Mouse (Mus musculus) intestine, embryonic 15.5 days (tissue): ENCODE data around the gene Akr1a1. TPM values are rescaled to one million over a fixed set of nuclear protein-coding genes. Genes with fewer than 3 reads are reported as not detected.
"Not testable (repeated sequence)": the region's sequence is repeated elsewhere in the genome, so short reads cannot be mapped to it uniquely, and the experiment has no call there.

ENCODE experiments used
- ATAC-seq: fragments of 200-750 bp; cut with Nextera tagmentation; 2 replicates; pipeline ENCODE4 v1.8.0; 2017; ENCODE audit warnings: moderate TSS enrichment, moderate library complexity
- H3K27ac ChIP-seq: fragments of 300-500 bp; sonication (generic); 2 replicates; pipeline ENCODE4 v1.5.1; 2015; ENCODE audit warnings: mild to moderate bottlenecking, inconsistent platforms
- H3K27me3 ChIP-seq: fragments of 300-500 bp; sonication (generic); replicated peaks from 2 replicates; pipeline ENCODE4 v1.6.1; 2015; ENCODE audit warnings: inconsistent platforms
- H3K36me3 ChIP-seq: fragments of 300-500 bp; sonication (generic); 2 replicates; pipeline ENCODE4 v1.6.1; 2015; ENCODE audit warnings: inconsistent platforms
- H3K4me1 ChIP-seq: fragments of 300-500 bp; sonication (generic); replicated peaks from 2 replicates; pipeline ENCODE4 v1.6.1; 2015; ENCODE audit warnings: inconsistent platforms
- H3K4me2 ChIP-seq: fragments of 300-500 bp; sonication (generic); replicated peaks from 2 replicates; pipeline ENCODE4 v1.6.1; 2015; ENCODE audit warnings: mild to moderate bottlenecking, inconsistent platforms
- H3K4me3 ChIP-seq: fragments of 300-500 bp; sonication (generic); replicated peaks from 2 replicates; pipeline ENCODE4 v1.5.1; 2015; ENCODE audit warnings: inconsistent platforms
- H3K9ac ChIP-seq: fragments of 300-500 bp; sonication (generic); 2 replicates; pipeline ENCODE4 v1.6.1; 2015; ENCODE audit warnings: inconsistent platforms
- H3K9me3 ChIP-seq: fragments of 300-500 bp; sonication (generic); 2 replicates; pipeline ENCODE4 v1.6.1; 2016; ENCODE audit warnings: inconsistent platforms
- WGBS: fragments of 180-500 bp; shearing (Covaris S2); methylation state at CpG from one replicate; pipeline ENCODE4 v1.1.7; 2015; 5-methylcytosine and 5-hydroxymethylcytosine counted together
- polyA plus RNA-seq: library from polyadenylated mRNA; unstranded; fragments of >200 nt; fragmentation: Nextera tagmentation; extraction: Ambion mirVana; gene quantifications from 2 replicates; pipeline ENCODE4 v1.2.1, GENCODE M21; 2015

Gene Akr1a1
- polyA plus RNA-seq, 1 experiment from 2014 or later: 772 TPM

DNA sequence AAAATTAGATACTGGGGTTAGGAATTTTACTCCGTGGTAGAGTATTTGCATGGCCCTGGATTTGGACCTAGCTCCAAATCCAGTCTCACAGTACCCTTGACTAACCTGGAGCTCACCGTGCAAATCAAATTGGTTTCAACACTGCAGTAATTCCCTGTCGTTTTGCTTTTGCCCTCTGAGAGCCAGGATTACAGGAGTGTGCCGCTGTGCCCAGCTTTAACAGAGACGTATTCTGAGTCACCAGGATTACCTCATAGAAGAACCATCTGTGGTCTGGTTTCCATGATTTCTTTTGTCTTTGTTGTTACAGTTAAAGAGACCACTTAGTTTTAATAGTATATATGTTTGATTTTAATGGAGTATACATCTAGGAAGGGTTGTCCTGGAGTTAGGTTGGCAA, 27.7 kb upstream of the Akr1a1 start:
- Histone ChIP-seq H3K27me3 (no peaks in the 10 kb centered on the region), H3K4me3 (no peak overlapping the region), H3K27ac (no peak overlapping the region), H3K9ac (no peak overlapping the region), H3K9me3 (no peaks in the 10 kb centered on the region), H3K36me3 (no peaks in the 10 kb centered on the region), H3K4me2 (no peak overlapping the region), H3K4me1 (no peaks in the 10 kb centered on the region)
- WGBS: 66% methylated on average over 5 of the region's 5 CpGs
- ATAC-seq: no peak

DNA sequence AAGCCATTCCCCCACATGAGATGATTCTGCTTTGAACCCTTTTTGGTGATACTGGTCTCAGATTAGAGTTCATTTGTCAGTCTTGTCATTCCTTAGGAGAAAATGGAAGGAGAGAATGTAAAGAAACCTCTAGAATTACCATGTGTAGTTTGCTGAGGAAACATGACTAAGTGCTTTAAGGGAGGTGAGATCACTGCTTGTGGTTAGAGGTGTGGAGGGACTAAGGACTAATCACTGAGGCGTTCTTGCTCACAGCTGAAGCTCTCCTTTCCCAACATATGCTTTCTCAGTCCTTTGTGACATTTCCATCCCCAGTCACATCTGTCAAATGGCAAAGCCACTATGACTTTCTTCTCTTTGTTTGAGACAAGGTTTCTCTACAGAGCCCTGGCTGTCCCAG, 26.3 kb upstream of the Akr1a1 start:
- Histone ChIP-seq H3K4me2 (no peak overlapping the region), H3K27ac (no peak overlapping the region), H3K9me3 (no peaks in the 10 kb centered on the region), H3K36me3 (no peaks in the 10 kb centered on the region), H3K4me3 (no peak overlapping the region), H3K4me1 (0 out of 2 replicates have a peak, but pooled peaks cover 3% of the 10 kb centered on the region), H3K27me3 (no peaks in the 10 kb centered on the region), H3K9ac (no peak overlapping the region)
- no peak for ATAC-seq
- 86% methylated on average over 1 of the region's 1 CpGs for WGBS

DNA sequence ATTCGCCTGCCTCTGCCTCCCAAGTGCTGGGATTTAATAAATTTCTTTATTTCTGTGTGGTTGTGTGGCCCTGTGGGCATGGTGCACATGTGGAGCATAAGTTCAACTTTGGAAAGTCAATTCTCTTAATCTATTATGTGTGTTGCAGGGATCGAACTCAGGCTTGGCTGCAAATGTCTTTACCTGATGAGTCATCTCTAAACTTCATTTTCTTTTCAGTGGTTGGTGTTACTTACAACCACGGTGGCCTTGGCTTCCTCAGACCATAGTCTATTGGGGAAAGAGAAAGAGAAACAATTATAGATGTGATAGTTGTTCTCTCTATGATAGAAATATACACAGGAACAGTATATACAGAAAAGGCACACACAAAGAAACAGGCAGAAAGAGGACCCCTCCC, 24.5 kb upstream of the Akr1a1 start:
- Histone ChIP-seq H3K36me3 (no peaks in the 10 kb centered on the region), H3K9ac (no peak overlapping the region), H3K4me1 (0 out of 2 replicates have a peak, but pooled peaks cover 3% of the 10 kb centered on the region), H3K4me3 (no peak overlapping the region), H3K9me3 (no peaks in the 10 kb centered on the region), H3K4me2 (no peak overlapping the region), H3K27ac (no peak overlapping the region), H3K27me3 (no peaks in the 10 kb centered on the region)
- 81% methylated on average over 3 of the region's 3 CpGs for WGBS
- no peak for ATAC-seq

DNA sequence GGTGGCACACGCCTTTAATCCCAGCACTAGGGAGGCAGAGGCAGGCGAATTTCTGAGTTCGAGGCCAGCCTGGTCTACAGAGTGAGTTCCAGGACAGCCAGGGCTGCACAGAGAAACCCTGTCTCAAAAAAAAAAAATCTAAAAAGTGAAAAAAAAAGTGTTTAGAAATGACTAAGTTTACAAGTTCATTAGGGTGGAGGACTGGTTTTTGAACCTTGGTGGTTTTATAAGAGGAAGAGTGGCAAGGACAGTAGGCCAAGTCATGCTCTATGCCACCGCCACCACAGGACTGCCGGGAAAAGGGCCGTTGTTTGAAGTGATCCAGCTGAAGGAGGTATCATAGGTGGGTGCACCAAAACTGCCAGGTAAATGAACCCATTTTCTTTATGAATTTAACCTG, 23.3 kb upstream of the Akr1a1 start:
- not testable (repeated sequence) for H3K27me3 ChIP-seq, H3K4me3 ChIP-seq, H3K9me3 ChIP-seq, H3K4me2 ChIP-seq, H3K4me1 ChIP-seq, H3K27ac ChIP-seq, H3K9ac ChIP-seq, H3K36me3 ChIP-seq, ATAC-seq
- WGBS: 85% methylated on average over 6 of the region's 6 CpGs

DNA sequence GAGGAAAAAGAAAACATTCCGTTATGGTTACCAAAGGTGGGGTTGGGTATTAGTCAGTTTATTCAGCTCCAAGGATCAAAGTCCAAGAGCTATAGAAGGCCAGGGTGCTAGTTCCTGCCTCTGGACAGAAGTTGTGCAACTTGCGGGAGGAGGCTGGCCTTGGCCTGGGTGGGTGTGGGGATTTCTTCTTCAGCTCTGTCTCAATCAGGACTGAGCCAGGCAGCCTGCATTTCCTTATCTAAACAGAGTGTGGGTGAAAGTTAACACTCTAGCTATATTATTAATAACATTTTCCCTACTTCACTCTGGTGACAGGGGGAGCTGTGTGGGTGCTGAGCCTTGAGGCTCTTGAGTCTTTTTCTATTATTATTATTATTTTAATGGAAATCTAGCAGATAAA, 21.3 kb upstream of the Akr1a1 start:
- Histone ChIP-seq H3K27ac (0 out of 2 replicates have a peak overlapping the region, but pooled peaks have one; percentile 28), H3K4me3 (no peak overlapping the region), H3K4me2 (no peak overlapping the region), H3K9ac (no peak overlapping the region), H3K36me3 (no peaks in the 10 kb centered on the region), H3K27me3 (no peaks in the 10 kb centered on the region), H3K9me3 (no peaks in the 10 kb centered on the region), H3K4me1 (0 out of 2 replicates have a peak, but pooled peaks cover 3% of the 10 kb centered on the region)
- peak; percentile 98 for ATAC-seq
- WGBS: 20% methylated on average over 2 of the region's 2 CpGs

DNA sequence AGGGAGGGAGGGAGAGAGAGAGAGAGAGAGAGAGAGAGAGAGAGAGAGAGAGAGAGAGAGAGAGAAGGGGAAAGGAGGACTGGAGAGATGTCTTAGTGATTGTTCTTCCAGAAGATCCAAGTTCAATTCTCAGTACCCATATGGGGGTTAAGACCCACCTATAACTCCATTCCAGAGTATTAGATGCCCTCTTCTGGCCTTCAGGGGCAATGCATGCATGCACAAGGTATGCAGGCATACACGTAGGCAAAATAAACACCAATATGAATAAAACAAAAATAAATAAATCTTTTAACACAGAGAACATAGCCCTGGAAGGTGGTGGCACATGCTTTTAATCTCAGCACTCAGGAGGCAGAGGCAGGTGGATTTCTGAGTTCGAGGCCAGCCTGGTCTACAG, 17.8 kb upstream of the Akr1a1 start:
- WGBS: 72% methylated on average over 2 of the region's 2 CpGs

DNA sequence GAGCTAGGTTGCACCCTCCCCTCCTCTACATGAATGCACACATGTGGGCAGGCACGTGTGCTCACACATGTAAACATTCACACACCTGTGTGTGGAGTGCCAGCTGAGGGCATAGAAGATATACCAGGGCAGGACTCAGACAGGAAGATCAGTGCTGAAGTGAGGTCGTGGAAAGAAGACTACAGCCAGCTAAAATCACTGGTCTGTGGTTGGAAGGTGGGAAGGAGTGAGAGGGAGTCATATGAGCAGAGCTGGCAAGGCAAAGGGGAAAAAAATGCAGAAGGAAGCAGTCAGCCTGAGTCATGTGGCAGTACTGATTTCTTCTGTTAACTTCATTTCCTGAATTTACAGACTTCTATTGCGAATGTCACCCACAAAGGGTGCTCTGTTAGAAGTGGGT, 16.7 kb upstream of the Akr1a1 start:
- Histone ChIP-seq H3K36me3 (no peaks in the 10 kb centered on the region), H3K4me1 (no peaks in the 10 kb centered on the region), H3K27me3 (no peaks in the 10 kb centered on the region), H3K4me2 (no peak overlapping the region), H3K27ac (no peak overlapping the region), H3K4me3 (no peak overlapping the region), H3K9me3 (no peaks in the 10 kb centered on the region), H3K9ac (no peak overlapping the region)
- no peak for ATAC-seq
- WGBS: 57% methylated on average over 3 of the region's 3 CpGs

More for the DNA sequence above, 17.8 kb upstream of the Akr1a1 start:
- H3K27me3 ChIP-seq: no peaks in the 10 kb centered on the region
- 0 out of 2 replicates have a peak, but pooled peaks cover 3% of the 10 kb centered on the region for H3K4me1 ChIP-seq
- no peaks in the 10 kb centered on the region for H3K36me3 ChIP-seq
- ATAC-seq: no peak
- no peak overlapping the region for H3K4me3 ChIP-seq
- H3K9me3 ChIP-seq: no peaks in the 10 kb centered on the region
- no peak overlapping the region for H3K4me2 ChIP-seq
- no peak overlapping the region for H3K9ac ChIP-seq
- H3K27ac ChIP-seq: no peak overlapping the region

DNA sequence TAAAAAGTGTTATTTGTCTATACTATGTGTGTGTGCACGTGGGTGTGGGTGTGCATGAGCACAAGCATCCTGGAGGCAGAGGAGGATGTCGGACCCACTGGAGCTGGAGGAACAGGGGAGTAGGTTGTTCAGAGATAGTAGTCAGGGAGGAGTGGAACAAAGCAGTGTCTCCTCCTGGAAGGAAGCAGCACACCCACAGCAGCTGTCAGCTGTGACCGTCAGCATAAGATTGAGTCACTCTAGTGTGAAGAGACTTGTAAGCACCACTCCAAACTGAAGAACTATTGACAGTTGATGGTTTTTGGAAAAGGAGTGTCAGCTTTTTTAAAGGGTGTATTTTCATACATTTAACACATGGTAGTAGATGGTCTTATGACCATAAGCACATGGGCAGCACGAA, 15.1 kb upstream of the Akr1a1 start:
- H3K27me3 ChIP-seq: no peaks in the 10 kb centered on the region
- no peak for ATAC-seq
- no peaks in the 10 kb centered on the region for H3K36me3 ChIP-seq
- no peak overlapping the region for H3K4me2 ChIP-seq
- no peak overlapping the region for H3K27ac ChIP-seq
- WGBS: 61% methylated on average over 4 of the region's 4 CpGs
- H3K9ac ChIP-seq: no peak overlapping the region
- no peaks in the 10 kb centered on the region for H3K9me3 ChIP-seq
- H3K4me1 ChIP-seq: no peaks in the 10 kb centered on the region
- H3K4me3 ChIP-seq: no peak overlapping the region

DNA sequence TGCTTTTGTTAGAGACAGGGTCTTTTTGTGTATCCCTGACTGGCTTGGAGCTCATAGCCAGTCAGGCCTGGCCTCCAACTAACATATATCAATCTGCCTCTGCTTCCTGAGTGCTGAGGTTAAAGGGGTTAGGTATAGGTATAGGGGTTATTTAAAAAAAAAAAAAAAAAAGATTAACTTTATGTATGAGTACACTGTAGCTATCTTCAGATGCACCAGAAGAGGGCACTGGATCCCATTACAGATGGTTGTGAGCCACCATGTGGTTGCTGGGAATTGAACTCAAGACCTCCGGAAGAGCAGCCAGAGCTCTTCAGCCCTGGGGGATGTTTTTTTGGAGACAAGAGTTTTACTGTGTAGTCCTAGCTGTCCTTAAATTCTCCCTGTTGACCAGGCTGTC, 10.5 kb upstream of the Akr1a1 start:
- Histone ChIP-seq H3K9me3 (no peaks in the 10 kb centered on the region), H3K36me3 (no peaks in the 10 kb centered on the region), H3K27ac (no peak overlapping the region), H3K4me3 (no peak overlapping the region), H3K27me3 (no peaks in the 10 kb centered on the region), H3K9ac (no peak overlapping the region), H3K4me2 (no peak overlapping the region), H3K4me1 (no peaks in the 10 kb centered on the region)
- WGBS: 91% methylated on average over 1 of the region's 1 CpGs
- ATAC-seq: no peak

DNA sequence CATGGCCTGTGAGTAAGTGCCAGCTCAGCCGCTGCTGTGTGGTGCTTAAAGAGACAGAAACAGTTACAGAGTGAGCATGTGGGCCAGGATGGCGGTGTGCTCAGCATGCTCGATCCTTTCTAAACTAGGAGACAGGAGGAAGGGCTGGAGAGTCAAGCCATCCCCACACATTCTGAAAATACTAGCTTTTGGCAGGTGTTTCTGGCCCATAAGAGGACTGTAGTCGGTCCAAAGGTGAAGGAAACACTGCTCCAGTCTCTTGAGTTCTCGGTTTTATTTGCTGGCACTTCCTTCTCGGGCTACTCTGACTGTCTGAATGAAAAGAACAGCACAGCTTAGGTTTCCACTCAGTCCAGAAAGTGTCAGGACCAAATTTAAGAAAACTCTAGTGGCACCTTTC, 9.3 kb upstream of the Akr1a1 start:
- Histone ChIP-seq H3K9ac (no peak overlapping the region), H3K4me2 (no peak overlapping the region), H3K27me3 (no peaks in the 10 kb centered on the region), H3K4me3 (no peak overlapping the region), H3K27ac (peak overlapping the region; percentile 59), H3K36me3 (no peaks in the 10 kb centered on the region), H3K4me1 (no peaks in the 10 kb centered on the region), H3K9me3 (no peaks in the 10 kb centered on the region)
- peak; percentile 66 for ATAC-seq
- WGBS: 63% methylated on average over 6 of the region's 6 CpGs

DNA sequence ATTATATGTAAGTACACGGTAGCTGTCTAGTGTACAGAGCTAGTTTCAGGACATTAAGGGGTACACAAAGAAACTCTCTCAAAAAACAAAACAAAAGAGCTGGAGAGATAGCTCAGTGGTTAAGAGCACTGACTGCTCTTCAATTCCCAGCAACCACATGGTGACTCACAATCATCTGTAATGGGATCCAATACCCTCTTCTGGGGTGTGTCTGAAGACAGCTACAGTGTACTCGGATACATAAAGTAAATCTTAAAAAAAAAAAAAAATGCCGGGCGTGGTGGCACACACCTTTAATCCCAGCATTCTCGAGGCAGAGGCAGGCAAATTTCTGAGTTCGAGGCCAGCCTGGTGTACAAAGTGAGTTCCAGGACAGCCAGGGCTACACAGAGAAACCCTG, 8.4 kb upstream of the Akr1a1 start:
- H3K4me2 ChIP-seq, H3K27ac ChIP-seq, ATAC-seq, H3K9ac ChIP-seq, H3K27me3 ChIP-seq, H3K4me3 ChIP-seq, H3K9me3 ChIP-seq, H3K36me3 ChIP-seq, H3K4me1 ChIP-seq: not testable (repeated sequence)
- WGBS: 74% methylated on average over 6 of the region's 6 CpGs

DNA sequence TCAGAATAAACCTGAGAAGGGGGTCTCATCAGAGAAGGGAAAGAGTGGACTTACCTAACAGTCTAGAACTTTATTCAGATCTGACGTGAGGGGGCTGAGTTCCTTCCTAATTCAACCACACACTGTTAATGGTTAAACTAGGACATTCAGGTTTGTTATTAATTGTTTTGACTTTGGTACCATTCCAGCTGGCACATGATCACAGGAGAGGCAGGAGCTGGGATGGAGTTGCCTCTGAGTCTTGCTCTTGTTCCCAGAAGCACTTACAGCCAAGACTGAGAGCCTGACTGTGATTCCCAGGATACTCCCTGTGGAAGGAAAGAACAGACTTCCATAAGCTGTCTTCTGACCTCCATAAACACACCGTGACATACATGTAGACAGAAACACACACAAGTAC, 8.0 kb upstream of the Akr1a1 start:
- no peaks in the 10 kb centered on the region for H3K36me3 ChIP-seq
- WGBS: 42% methylated on average over 2 of the region's 2 CpGs
- no peaks in the 10 kb centered on the region for H3K9me3 ChIP-seq
- H3K27ac ChIP-seq: no peak overlapping the region
- H3K4me1 ChIP-seq: no peaks in the 10 kb centered on the region; the same call in 1 of the 2 replicates
- no peaks in the 10 kb centered on the region for H3K27me3 ChIP-seq
- no peak overlapping the region for H3K4me2 ChIP-seq
- H3K4me3 ChIP-seq: no peak overlapping the region
- ATAC-seq: peak; percentile 52
- H3K9ac ChIP-seq: no peak overlapping the region

DNA sequence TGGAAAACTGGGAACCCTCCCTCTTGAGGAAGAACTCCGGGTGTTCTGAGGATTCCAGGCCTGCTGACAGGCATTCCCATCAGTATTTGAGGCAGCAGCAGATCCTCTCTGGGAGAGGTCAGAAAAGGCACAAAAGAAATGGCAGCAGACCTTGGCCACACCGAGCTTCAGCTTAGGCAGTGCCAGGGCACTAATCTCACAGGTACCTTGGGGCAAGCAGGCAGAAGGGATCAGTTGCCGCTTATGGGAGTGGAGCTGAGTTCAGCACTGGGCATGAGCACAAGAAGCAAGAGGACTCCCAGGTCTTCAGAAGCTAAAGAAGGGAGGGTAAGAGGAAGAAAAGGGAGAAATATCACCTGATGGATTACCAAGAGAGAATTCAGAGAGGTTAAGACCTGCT, 6.5 kb upstream of the Akr1a1 start:
- Histone ChIP-seq H3K27ac (no peak overlapping the region), H3K4me1 (no peaks in the 10 kb centered on the region; the same call in 1 of the 2 replicates), H3K36me3 (no peaks in the 10 kb centered on the region), H3K9me3 (no peaks in the 10 kb centered on the region), H3K4me2 (no peak overlapping the region), H3K27me3 (no peaks in the 10 kb centered on the region), H3K9ac (no peak overlapping the region), H3K4me3 (no peak overlapping the region)
- ATAC-seq: no peak
- WGBS: 53% methylated on average over 3 of the region's 3 CpGs
